Mouse (Mus musculus) embryonic facial prominence, embryonic 15.5 days (tissue): ENCODE results near the gene Tcta. TPM values are rescaled to one million over a fixed set of nuclear protein-coding genes. Genes with fewer than 3 reads are reported as not detected.
"Not testable (repeated sequence)": the region's sequence is repeated elsewhere in the genome, so short reads cannot be mapped to it uniquely, and the experiment has no call there.

Experiments
- ATAC-seq: fragments of 200-750 bp; cut with Nextera tagmentation; 2 replicates; pipeline ENCODE4 v1.8.0; 2017; ENCODE audit warnings: low read depth, moderate TSS enrichment; ENCODE audit not compliant: insufficient number of reproducible peaks, low FRiP score, low TSS enrichment
- H3K27ac ChIP-seq: fragments of 300-500 bp; sonication (generic); replicated peaks from 2 replicates; pipeline ENCODE4 v1.5.1; 2015; ENCODE audit warnings: mild to moderate bottlenecking, inconsistent platforms
- H3K27me3 ChIP-seq: fragments of 300-500 bp; sonication (generic); 2 replicates; pipeline ENCODE4 v1.6.1; 2015; ENCODE audit warnings: inconsistent platforms
- H3K36me3 ChIP-seq: fragments of 300-500 bp; sonication (generic); 2 replicates; pipeline ENCODE4 v1.6.1; 2015; ENCODE audit warnings: mild to moderate bottlenecking, inconsistent platforms
- H3K4me1 ChIP-seq: fragments of 300-500 bp; sonication (generic); 2 replicates; pipeline ENCODE4 v1.6.1; 2015; ENCODE audit warnings: inconsistent platforms
- H3K4me2 ChIP-seq: fragments of 300-500 bp; sonication (generic); replicated peaks from 2 replicates; pipeline ENCODE4 v1.6.1; 2015; ENCODE audit warnings: mild to moderate bottlenecking, inconsistent platforms
- H3K4me3 ChIP-seq: fragments of 300-500 bp; sonication (generic); replicated peaks from 2 replicates; pipeline ENCODE4 v1.5.1; 2015; ENCODE audit warnings: mild to moderate bottlenecking, inconsistent platforms
- H3K9ac ChIP-seq: fragments of 300-500 bp; sonication (generic); 2 replicates; pipeline ENCODE4 v1.6.1; 2015; ENCODE audit warnings: inconsistent platforms
- H3K9me3 ChIP-seq: fragments of 300-500 bp; sonication (generic); replicated peaks from 2 replicates; pipeline ENCODE4 v1.6.1; 2016; ENCODE audit warnings: inconsistent platforms
- WGBS: fragments of 180-500 bp; shearing (Covaris S2); methylation state at CpG from one replicate; pipeline ENCODE4 v1.1.7; 2015; 5-methylcytosine and 5-hydroxymethylcytosine counted together
- polyA plus RNA-seq: library from polyadenylated mRNA; unstranded; fragments of >200 nt; fragmentation: Nextera tagmentation; extraction: Ambion mirVana; gene quantifications from 2 replicates; pipeline ENCODE4 v1.2.1, GENCODE M21; 2015

Gene Tcta
- polyA plus RNA-seq, 1 experiment from 2014 or later: 51.6 TPM

- no peak overlapping the region for H3K4me3 ChIP-seq
- no peak overlapping the region for H3K4me2 ChIP-seq
- H3K27ac ChIP-seq: no peak overlapping the region
- H3K9ac ChIP-seq: no peak overlapping the region
- H3K4me1 ChIP-seq: peaks cover 4% of the 10 kb centered on the region; the same call in 1 of the 2 replicates
- no peaks in the 10 kb centered on the region for H3K9me3 ChIP-seq
- H3K36me3 ChIP-seq: no peaks in the 10 kb centered on the region
- ATAC-seq: no peak
- no peaks in the 10 kb centered on the region for H3K27me3 ChIP-seq
- WGBS: 10% methylated on average over 6 of the region's 6 CpGs
Measured at GRCm38 (mm10) chr9:108284410-108284809, 21.6 kb downstream of the Tcta start.

GRCm38 (mm10) chr9:108280071-108280828 is 25.7 kb downstream of the Tcta start:
- H3K27ac ChIP-seq: peak overlapping the region; percentile 69
- H3K36me3 ChIP-seq: no peaks in the 10 kb centered on the region
- peak; percentile 75; the same call in 1 of the 2 replicates for ATAC-seq
- peaks cover 4% of the 10 kb centered on the region; the same call in 1 of the 2 replicates for H3K4me1 ChIP-seq
- no peak overlapping the region for H3K9ac ChIP-seq
- H3K9me3 ChIP-seq: no peaks in the 10 kb centered on the region
- no peaks in the 10 kb centered on the region for H3K27me3 ChIP-seq
- H3K4me3 ChIP-seq: no peak overlapping the region
- WGBS: 20% methylated on average over 8 of the region's 8 CpGs
- H3K4me2 ChIP-seq: no peak overlapping the region

GRCm38 (mm10) chr9:108278697-108279450 is 27.1 kb downstream of the Tcta start:
- Histone ChIP-seq H3K4me1 (peaks cover 4% of the 10 kb centered on the region; the same call in 1 of the 2 replicates), H3K27ac (no peak overlapping the region), H3K9ac (no peak overlapping the region), H3K36me3 (no peaks in the 10 kb centered on the region), H3K27me3 (no peaks in the 10 kb centered on the region), H3K4me2 (no peak overlapping the region), H3K9me3 (no peaks in the 10 kb centered on the region), H3K4me3 (no peak overlapping the region)
- no peak for ATAC-seq
- WGBS: 70% methylated on average over 10 of the region's 10 CpGs

GRCm38 (mm10) chr9:108275331-108275659 is 30.7 kb downstream of the Tcta start:
- no peak for ATAC-seq
- 62% methylated on average over 6 of the region's 6 CpGs for WGBS

GRCm38 (mm10) chr9:108274476-108275330 is 31.3 kb downstream of the Tcta start:
- Histone ChIP-seq H3K9ac (no peak overlapping the region), H3K4me2 (no peak overlapping the region), H3K4me3 (no peak overlapping the region), H3K27ac (no peak overlapping the region), H3K27me3 (no peaks in the 10 kb centered on the region), H3K4me1 (peaks cover 14% of the 10 kb centered on the region), H3K36me3 (no peaks in the 10 kb centered on the region), H3K9me3 (no peaks in the 10 kb centered on the region)
- ATAC-seq: peak; percentile 37; the same call in 1 of the 2 replicates
- WGBS: 68% methylated on average over 5 of the region's 5 CpGs

More at GRCm38 (mm10) chr9:108275331-108275659, 30.7 kb downstream of the Tcta start:
- Histone ChIP-seq H3K9me3 (no peaks in the 10 kb centered on the region), H3K4me3 (no peak overlapping the region), H3K9ac (no peak overlapping the region), H3K36me3 (no peaks in the 10 kb centered on the region), H3K4me1 (peaks cover 14% of the 10 kb centered on the region), H3K27ac (no peak overlapping the region), H3K27me3 (no peaks in the 10 kb centered on the region), H3K4me2 (no peak overlapping the region)

GRCm38 (mm10) chr9:108273485-108273884 is 32.5 kb downstream of the Tcta start:
- Histone ChIP-seq H3K27ac (no peak overlapping the region), H3K4me1 (peaks cover 14% of the 10 kb centered on the region), H3K9me3 (no peaks in the 10 kb centered on the region), H3K9ac (no peak overlapping the region), H3K36me3 (no peaks in the 10 kb centered on the region), H3K4me3 (no peak overlapping the region), H3K27me3 (no peaks in the 10 kb centered on the region), H3K4me2 (no peak overlapping the region)
- no peak for ATAC-seq
- 79% methylated on average over 4 of the region's 4 CpGs for WGBS

- no peak overlapping the region for H3K4me3 ChIP-seq
- ATAC-seq: no peak
- H3K9me3 ChIP-seq: no peaks in the 10 kb centered on the region
- no peak overlapping the region for H3K9ac ChIP-seq
- H3K4me2 ChIP-seq: no peak overlapping the region
- 49% methylated on average over 5 of the region's 5 CpGs for WGBS
- peaks cover 14% of the 10 kb centered on the region for H3K4me1 ChIP-seq
- H3K27ac ChIP-seq: peak overlapping the region; percentile 58
- H3K27me3 ChIP-seq: no peaks in the 10 kb centered on the region
- no peaks in the 10 kb centered on the region for H3K36me3 ChIP-seq
Measured at GRCm38 (mm10) chr9:108272691-108273090, 33.3 kb downstream of the Tcta start.

- Histone ChIP-seq H3K4me2 (no peak overlapping the region), H3K9ac (no peak overlapping the region), H3K36me3 (no peaks in the 10 kb centered on the region), H3K4me1 (peaks cover 14% of the 10 kb centered on the region), H3K27ac (no peak overlapping the region), H3K9me3 (no peaks in the 10 kb centered on the region), H3K4me3 (no peak overlapping the region), H3K27me3 (no peaks in the 10 kb centered on the region)
- ATAC-seq: no peak
- 9% methylated on average over 2 of the region's 2 CpGs for WGBS
Measured at GRCm38 (mm10) chr9:108271941-108272340, 34.0 kb downstream of the Tcta start.

- not testable (repeated sequence) for H3K4me3 ChIP-seq, H3K4me2 ChIP-seq, H3K36me3 ChIP-seq, ATAC-seq, H3K27me3 ChIP-seq, H3K9ac ChIP-seq, H3K9me3 ChIP-seq, H3K27ac ChIP-seq
- WGBS: 75% methylated on average over 6 of the region's 7 CpGs
- H3K4me1 ChIP-seq: peaks cover 23% of the 10 kb centered on the region
Measured at GRCm38 (mm10) chr9:108268701-108269100, 37.3 kb downstream of the Tcta start.

- no peaks in the 10 kb centered on the region for H3K36me3 ChIP-seq
- H3K4me1 ChIP-seq: peaks cover 19% of the 10 kb centered on the region
- 72% methylated on average over 7 of the region's 7 CpGs for WGBS
- no peak overlapping the region for H3K4me2 ChIP-seq
- H3K4me3 ChIP-seq: no peak overlapping the region
- no peak overlapping the region for H3K9ac ChIP-seq
- no peak for ATAC-seq
- no peaks in the 10 kb centered on the region for H3K9me3 ChIP-seq
- no peaks in the 10 kb centered on the region for H3K27me3 ChIP-seq
- no peak overlapping the region for H3K27ac ChIP-seq
Measured at GRCm38 (mm10) chr9:108267691-108268090, 38.3 kb downstream of the Tcta start.
